Mouse (Mus musculus) testis, adult 2 months (tissue): ENCODE results near the gene Olfr213.

Experiments used
- CTCF ChIP-seq: fragments of 200-500 bp; IDR thresholded peaks from 2 replicates; pipeline ENCODE4 v1.5.1; 2012; ENCODE audit warnings: low read depth, mild to moderate bottlenecking, inconsistent platforms, low read length, moderate library complexity; ENCODE audit not compliant: control insufficient read depth, insufficient read depth, insufficient replicate concordance
- POLR2A ChIP-seq: fragments of 200-500 bp; IDR thresholded peaks from 2 replicates; pipeline ENCODE4 v1.6.1; 2012; ENCODE audit warnings: low read depth, mild to moderate bottlenecking, inconsistent platforms, low read length, moderate library complexity; ENCODE audit not compliant: control insufficient read depth

DNA sequence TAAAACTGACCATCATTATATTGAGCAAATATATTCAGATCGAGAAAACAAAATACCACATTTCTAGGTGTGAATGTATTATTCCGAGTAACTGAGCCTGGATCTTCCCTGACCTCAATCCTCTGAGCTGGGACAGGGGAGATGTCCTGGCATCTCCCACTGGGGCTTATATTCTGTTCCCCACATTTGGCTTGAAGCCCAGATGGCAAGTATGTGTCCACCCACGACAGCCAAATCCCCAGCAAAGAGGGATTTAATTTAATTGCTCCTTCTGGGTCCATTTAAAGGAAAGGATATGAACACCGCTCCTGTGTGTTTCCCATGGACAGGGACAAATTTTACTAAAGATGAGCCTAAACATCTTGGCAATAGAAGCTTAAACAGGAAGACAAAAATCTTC is 49.5 kb upstream of the Olfr213 start, which contains the start of gene Olfr211:
- no peak for TF ChIP-seq CTCF
- no peak for TF ChIP-seq POLR2A
